Mouse (Mus musculus) brain, embryonic 14.5 days (tissue): ENCODE data around the gene Smyd5. TPM values are rescaled to one million over a fixed set of nuclear protein-coding genes. Genes with fewer than 3 reads are reported as not detected.
"Not testable (repeated sequence)": the region's sequence is repeated elsewhere in the genome, so short reads cannot be mapped to it uniquely, and the experiment has no call there.

ENCODE experiments used
- DNase-seq: peaks from one replicate; pipeline ENCODE4 v3.0.0-alpha.2; 2011; ENCODE audit warnings: low read depth
- CTCF ChIP-seq: fragments of 200-500 bp; IDR thresholded peaks from 2 replicates; pipeline ENCODE4 v1.5.1; 2012; ENCODE audit warnings: inconsistent platforms, mild to moderate bottlenecking, moderate library complexity, borderline replicate concordance; ENCODE audit not compliant: insufficient read depth, insufficient read length; ENCODE audit errors: extremely low read depth
- POLR2A ChIP-seq: fragments of 200-500 bp; IDR thresholded peaks from 2 replicates; pipeline ENCODE4 v1.6.1; 2012; ENCODE audit warnings: mild to moderate bottlenecking, inconsistent platforms, borderline replicate concordance; ENCODE audit not compliant: poor library complexity, insufficient read depth, insufficient read length, severe bottlenecking; ENCODE audit errors: extremely low read depth
- polyA plus RNA-seq: library from polyadenylated mRNA; depleted of rRNA; stranded (reverse); fragments of >200 nt; gene quantifications from 2 replicates; pipeline ENCODE4 v1.2.3, GENCODE M21; 2012

Gene Smyd5
- polyA plus RNA-seq, 1 experiment, result 65.3 TPM

DNA sequence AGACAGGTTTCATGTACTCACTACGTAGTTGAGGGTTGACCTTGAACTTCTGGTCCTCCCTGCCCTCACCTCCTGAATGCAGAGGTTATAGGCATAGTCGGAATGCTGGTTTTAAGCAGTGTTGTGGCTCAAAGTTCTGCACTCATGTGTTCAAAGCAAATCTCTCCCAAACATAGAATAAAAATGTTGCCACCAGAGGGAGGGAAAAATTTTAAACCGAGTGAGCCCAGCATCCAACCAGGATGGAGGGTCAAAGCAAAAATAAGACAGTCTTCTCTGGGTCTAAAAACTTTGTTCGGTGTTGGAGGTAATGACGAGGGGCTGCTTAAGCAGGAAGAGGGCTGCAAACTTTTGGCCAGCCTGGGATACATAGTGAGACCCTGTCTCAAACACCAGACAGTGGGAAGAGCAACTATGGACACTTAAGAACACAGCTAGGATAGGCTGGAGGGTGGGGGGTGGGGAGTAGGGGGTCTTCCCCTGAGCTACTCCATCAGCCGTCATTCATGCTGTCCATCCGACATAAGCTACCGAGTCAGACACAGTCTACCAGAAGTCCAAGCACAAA lies 431 bp upstream of the Smyd5 start:
- DNase-seq, result no peak

DNA sequence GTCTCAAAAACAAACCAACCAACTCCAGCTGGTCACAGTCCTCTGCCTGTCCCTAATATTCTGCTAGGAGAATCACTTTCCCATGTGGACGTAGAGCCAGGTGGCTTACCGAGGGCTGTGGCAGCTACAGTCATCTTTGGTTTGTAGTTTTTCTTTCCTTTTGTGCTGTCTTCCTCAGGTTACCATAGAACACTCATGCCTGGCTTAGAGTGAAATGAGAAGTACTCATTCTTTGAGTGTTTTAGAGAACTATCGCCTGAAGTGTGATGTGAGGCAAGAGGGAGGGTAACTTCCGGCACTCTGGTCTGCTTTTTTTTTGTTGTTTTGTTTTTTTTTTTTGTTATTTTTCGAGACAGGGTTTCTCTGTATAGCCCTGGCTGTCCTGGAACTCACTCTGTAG lies 2.1 kb downstream of the Smyd5 start:
- no peak for DNase-seq
- TF ChIP-seq CTCF, result no peak
- no peak for TF ChIP-seq POLR2A

More for the DNA sequence above, 431 bp upstream of the Smyd5 start:
- no peak for TF ChIP-seq POLR2A
- no peak for TF ChIP-seq CTCF

DNA sequence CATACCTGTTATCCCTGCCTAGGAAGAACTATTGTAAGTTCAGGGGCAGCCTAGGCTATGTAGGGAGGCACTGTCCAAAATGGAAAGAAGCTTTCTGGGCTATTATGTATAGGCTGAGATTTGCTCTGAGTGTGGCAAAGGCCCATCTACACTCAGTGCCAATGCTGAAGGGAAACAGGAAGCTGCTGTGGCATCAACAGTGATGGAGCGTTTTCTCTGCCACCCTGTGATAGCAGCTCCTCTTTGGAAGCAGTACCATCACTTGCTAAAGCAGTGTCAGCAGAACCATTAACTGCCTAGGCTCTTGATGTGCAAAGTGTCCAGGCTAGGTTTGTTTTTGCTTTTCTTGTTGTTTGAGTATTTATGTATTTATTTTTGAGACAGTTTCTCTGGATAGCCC lies 4.4 kb downstream of the Smyd5 start:
- TF ChIP-seq CTCF (no peak), POLR2A (no peak)

GRCm38 (mm10) chr6:85436631-85437030 lies 4.8 kb downstream of the Smyd5 start:
- DNase-seq, result no peak
- TF ChIP-seq CTCF (no peak), POLR2A (no peak)

More for the DNA sequence above, 4.4 kb downstream of the Smyd5 start:
- DNase-seq, result no peak

GRCm38 (mm10) chr6:85441142-85441541 lies 9.4 kb downstream of the Smyd5 start:
- DNase-seq, result no peak
- no peak for TF ChIP-seq POLR2A
- TF ChIP-seq CTCF, result no peak

- DNase-seq, result no peak
- TF ChIP-seq CTCF, result no peak
- no peak for TF ChIP-seq POLR2A
These were observed 11.9 kb downstream of the Smyd5 start for GRCm38 (mm10) chr6:85443488-85444233.

DNA sequence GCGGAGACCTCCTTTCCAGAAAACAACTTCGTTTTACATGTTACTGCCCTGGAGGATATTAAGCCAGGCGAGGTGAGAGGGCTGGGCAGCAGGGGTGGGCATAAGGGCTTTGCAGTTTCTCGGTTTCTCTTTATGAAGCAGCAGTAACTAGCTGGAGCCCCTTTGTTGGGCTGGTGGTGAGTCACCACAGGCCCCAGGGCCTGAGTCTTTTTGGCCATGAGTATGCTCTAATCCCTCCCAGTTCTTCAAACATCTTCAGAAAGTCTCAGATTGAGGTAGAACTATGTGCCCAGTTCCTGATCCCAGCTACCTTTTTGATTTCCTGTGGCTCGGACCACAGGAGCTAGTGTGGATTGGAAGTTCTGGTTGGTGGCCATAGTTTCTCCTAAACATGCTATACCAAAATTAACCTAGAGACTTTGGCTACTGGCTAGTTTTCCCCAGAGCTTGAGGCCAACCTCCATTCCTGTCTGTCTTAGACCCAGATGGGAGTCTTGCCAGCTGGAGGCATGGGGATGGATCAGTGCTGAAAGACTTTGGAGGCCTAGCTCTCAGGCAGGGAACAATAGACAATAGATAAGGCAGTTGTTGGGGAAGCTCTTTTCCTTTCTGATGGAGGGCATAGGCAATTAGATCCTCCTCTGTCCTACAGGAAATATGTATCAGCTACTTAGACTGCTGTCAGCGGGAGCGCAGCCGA lies 12.6 kb downstream of the Smyd5 start:
- TF ChIP-seq CTCF (no peak), POLR2A (no peak)
- DNase-seq, result no peak

- no peak for DNase-seq
- TF ChIP-seq POLR2A (no peak), CTCF (no peak)
These were observed 13.5 kb downstream of the Smyd5 start for GRCm38 (mm10) chr6:85445286-85445685.

DNA sequence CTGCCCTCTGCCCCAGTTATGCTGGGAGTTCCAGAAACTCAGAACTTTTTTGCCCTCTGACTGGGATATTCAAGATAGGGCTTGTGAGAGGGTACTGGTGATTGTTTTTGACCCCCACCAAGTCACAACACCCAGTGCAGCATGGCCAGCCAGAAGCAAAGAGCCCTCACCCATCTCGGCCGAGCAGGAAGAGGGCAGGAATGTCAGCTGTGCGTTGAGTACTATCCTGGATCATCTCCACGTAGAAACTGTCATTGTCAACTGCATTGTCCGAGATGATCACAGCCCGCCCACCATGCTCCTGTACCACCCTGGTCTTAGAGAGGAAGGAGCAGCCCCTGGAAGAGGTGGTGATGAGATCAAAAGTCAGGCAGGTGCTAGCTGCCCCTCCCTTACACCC lies 15.6 kb downstream of the Smyd5 start:
- TF ChIP-seq CTCF (no peak), POLR2A (no peak)
- DNase-seq, result no peak

GRCm38 (mm10) chr6:85450140-85450539 lies 18.4 kb downstream of the Smyd5 start:
- not testable (repeated sequence) for DNase-seq

- peak; percentile 99 for DNase-seq
- TF ChIP-seq POLR2A (peak; percentile 63), CTCF (peak; percentile 52)
These were observed 19.2 kb downstream of the Smyd5 start, which contains the start of gene Cct7 for GRCm38 (mm10) chr6:85450697-85451663. Gene Cct7 (plus strand): TSS chr6:85451514.
